Mouse (Mus musculus) spleen, adult 2 months (tissue): ENCODE data around the gene Prtg. TPM values are rescaled to one million over a fixed set of nuclear protein-coding genes. Genes with fewer than 3 reads are reported as not detected.

Source experiments
- DNase-seq, 2 experiments: peaks; one replicate each; pipeline versions ENCODE4 v3.0.0 to v3.0.0-alpha.2; 2012 to 2021; ENCODE audit warnings: low spot score in 2 of 2, low read depth in 1 of 2
- H3K27ac ChIP-seq: fragments of 200-500 bp; 2 replicates; pipeline ENCODE4 v1.5.1; 2012; ENCODE audit warnings: low read length, inconsistent platforms; ENCODE audit not compliant: insufficient read depth
- H3K27me3 ChIP-seq: fragments of 200-500 bp; 2 replicates; pipeline ENCODE4 v1.6.1; 2012; ENCODE audit warnings: mild to moderate bottlenecking, moderate library complexity, low read length, inconsistent platforms; ENCODE audit not compliant: control insufficient read depth, insufficient read depth
- H3K36me3 ChIP-seq: fragments of 200-500 bp; 2 replicates; pipeline ENCODE4 v1.6.1; 2012; ENCODE audit warnings: mild to moderate bottlenecking, low read length, inconsistent platforms; ENCODE audit not compliant: control insufficient read depth, insufficient read depth
- H3K4me1 ChIP-seq: fragments of 200-500 bp; 2 replicates; pipeline ENCODE4 v1.6.1; 2011; ENCODE audit warnings: inconsistent platforms; ENCODE audit not compliant: control insufficient read depth, insufficient read depth, insufficient read length
- H3K4me3 ChIP-seq: fragments of 200-500 bp; 2 replicates; pipeline ENCODE4 v1.5.1; 2011; ENCODE audit warnings: mild to moderate bottlenecking, inconsistent platforms; ENCODE audit not compliant: insufficient read depth, insufficient read length; ENCODE audit errors: extremely low read depth
- CTCF ChIP-seq: fragments of 200-500 bp; IDR thresholded peaks from 2 replicates; pipeline ENCODE4 v1.5.1; 2011; ENCODE audit warnings: mild to moderate bottlenecking, inconsistent platforms; ENCODE audit not compliant: insufficient read depth, insufficient read length, insufficient replicate concordance; ENCODE audit errors: extremely low read depth
- POLR2A ChIP-seq: fragments of 200-500 bp; IDR thresholded peaks from 2 replicates; pipeline ENCODE4 v1.6.1; 2011; ENCODE audit warnings: low read depth, low read length, inconsistent platforms
- WGBS: fragments of 180-500 bp; shearing (Covaris S2); methylation state at CpG from one replicate; pipeline ENCODE4 v1.1.7; 2018; 5-methylcytosine and 5-hydroxymethylcytosine counted together
- polyA plus RNA-seq: library from polyadenylated mRNA; depleted of rRNA; stranded (reverse); fragments of >200 nt; gene quantifications from 2 replicates; pipeline ENCODE4 v1.2.3, GENCODE M21; 2012

Gene Prtg
- polyA plus RNA-seq, 1 experiment = 0.14 TPM

DNA sequence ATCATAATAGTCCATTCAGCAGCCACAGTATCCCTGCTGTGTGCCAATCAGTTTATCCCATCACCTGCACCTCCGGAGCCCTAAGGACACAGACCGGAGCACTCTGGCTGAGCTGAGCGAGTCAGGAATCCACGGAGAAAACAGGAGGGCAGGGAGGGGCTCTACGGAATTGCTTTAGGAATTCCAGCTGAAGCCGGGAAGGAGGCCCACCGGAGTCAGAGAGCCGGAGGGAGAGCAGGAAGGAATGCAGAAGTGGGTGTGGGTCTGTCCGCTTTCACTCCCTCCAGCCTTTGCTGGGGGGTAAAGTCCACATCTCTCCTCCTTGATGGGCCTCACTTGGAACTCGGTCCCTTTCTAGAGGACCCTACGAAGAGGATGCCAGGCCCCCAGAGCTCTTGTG, 27.7 kb upstream of the Prtg start:
- TF ChIP-seq POLR2A (no peak), CTCF (no peak)
- Histone ChIP-seq H3K27me3 (no peaks in the 10 kb centered on the region), H3K4me1 (no peaks in the 10 kb centered on the region), H3K36me3 (no peaks in the 10 kb centered on the region), H3K27ac (no peak overlapping the region), H3K4me3 (no peak overlapping the region)
- no peak for DNase-seq
- 80% methylated on average over 11 of the region's 11 CpGs for WGBS

GRCm38 (mm10) chr9:72779733-72780132, 26.9 kb upstream of the Prtg start:
- no peaks in the 10 kb centered on the region for H3K4me1 ChIP-seq
- WGBS = 67% methylated on average over 4 of the region's 4 CpGs
- DNase-seq = no peak
- H3K36me3 ChIP-seq = no peaks in the 10 kb centered on the region
- no peak for TF ChIP-seq POLR2A
- TF ChIP-seq CTCF = no peak
- no peak overlapping the region for H3K27ac ChIP-seq
- no peaks in the 10 kb centered on the region for H3K27me3 ChIP-seq
- H3K4me3 ChIP-seq = no peak overlapping the region

DNA sequence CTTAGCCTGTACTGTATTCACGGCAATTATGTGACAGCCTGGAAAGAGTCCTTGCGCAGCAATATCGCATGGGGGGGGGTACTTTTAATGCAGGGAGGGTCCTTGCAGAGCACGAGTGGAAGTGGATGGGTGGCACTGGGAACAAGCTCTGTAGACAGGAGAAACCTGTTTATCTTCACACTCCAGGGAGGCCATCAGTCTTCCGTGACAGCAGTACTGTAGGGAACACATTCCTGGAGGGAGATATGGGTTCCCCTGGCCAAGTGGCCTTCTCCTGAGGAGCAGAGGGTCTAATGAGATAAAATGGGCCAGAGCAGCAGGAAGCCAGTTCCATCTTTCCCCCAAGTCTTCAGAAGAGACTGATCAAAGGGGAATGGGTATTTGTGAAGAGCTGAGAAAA, 26.0 kb upstream of the Prtg start:
- H3K27me3 ChIP-seq = no peaks in the 10 kb centered on the region
- H3K4me3 ChIP-seq = no peak overlapping the region
- H3K27ac ChIP-seq = no peak overlapping the region
- H3K36me3 ChIP-seq = no peaks in the 10 kb centered on the region
- no peaks in the 10 kb centered on the region for H3K4me1 ChIP-seq
- WGBS = 71% methylated on average over 5 of the region's 5 CpGs
- TF ChIP-seq POLR2A (no peak), CTCF (no peak)
- DNase-seq = no peak

DNA sequence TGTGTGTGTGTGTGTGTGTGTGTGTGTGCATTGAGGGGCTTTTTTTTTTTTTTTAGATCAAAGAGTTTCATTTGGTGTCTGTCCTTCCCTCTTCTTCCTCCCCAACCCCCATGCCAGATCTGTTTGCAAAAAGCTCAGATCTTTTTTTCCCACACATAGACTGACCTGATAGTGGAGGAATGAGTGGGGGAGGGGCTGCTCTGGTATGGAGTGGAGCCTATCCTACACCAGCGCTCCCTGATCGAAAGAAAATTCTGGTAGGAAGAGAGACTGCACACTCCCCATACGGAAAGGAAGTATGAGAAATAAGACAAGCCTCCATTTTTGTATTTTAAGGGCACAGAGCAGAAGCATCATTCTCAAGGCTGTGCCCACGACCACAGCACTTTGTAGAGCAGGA, 25.2 kb upstream of the Prtg start:
- DNase-seq = no peak
- Histone ChIP-seq H3K27ac (no peak overlapping the region), H3K27me3 (no peaks in the 10 kb centered on the region), H3K4me1 (no peaks in the 10 kb centered on the region), H3K36me3 (no peaks in the 10 kb centered on the region), H3K4me3 (no peak overlapping the region)
- 45% methylated on average over 4 of the region's 4 CpGs for WGBS
- no peak for TF ChIP-seq CTCF
- no peak for TF ChIP-seq POLR2A

- no peaks in the 10 kb centered on the region for H3K27me3 ChIP-seq
- no peaks in the 10 kb centered on the region for H3K4me1 ChIP-seq
- no peak for DNase-seq
- no peak overlapping the region for H3K4me3 ChIP-seq
- H3K36me3 ChIP-seq = no peaks in the 10 kb centered on the region
- H3K27ac ChIP-seq = no peak overlapping the region
- TF ChIP-seq POLR2A (no peak), CTCF (no peak)
- 73% methylated on average over 8 of the region's 8 CpGs for WGBS
Observed at GRCm38 (mm10) chr9:72782121-72782520, 24.6 kb upstream of the Prtg start.

GRCm38 (mm10) chr9:72787732-72788131, 18.9 kb upstream of the Prtg start:
- no peaks in the 10 kb centered on the region; the same call in 1 of the 2 replicates for H3K27me3 ChIP-seq
- WGBS = 90% methylated on average over 1 of the region's 1 CpGs
- H3K36me3 ChIP-seq = no peaks in the 10 kb centered on the region
- H3K4me3 ChIP-seq = no peak overlapping the region
- H3K27ac ChIP-seq = no peak overlapping the region
- no peak for TF ChIP-seq CTCF
- TF ChIP-seq POLR2A = no peak
- DNase-seq = no peak
- H3K4me1 ChIP-seq = 0 out of 2 replicates have a peak, but pooled peaks cover 2% of the 10 kb centered on the region

DNA sequence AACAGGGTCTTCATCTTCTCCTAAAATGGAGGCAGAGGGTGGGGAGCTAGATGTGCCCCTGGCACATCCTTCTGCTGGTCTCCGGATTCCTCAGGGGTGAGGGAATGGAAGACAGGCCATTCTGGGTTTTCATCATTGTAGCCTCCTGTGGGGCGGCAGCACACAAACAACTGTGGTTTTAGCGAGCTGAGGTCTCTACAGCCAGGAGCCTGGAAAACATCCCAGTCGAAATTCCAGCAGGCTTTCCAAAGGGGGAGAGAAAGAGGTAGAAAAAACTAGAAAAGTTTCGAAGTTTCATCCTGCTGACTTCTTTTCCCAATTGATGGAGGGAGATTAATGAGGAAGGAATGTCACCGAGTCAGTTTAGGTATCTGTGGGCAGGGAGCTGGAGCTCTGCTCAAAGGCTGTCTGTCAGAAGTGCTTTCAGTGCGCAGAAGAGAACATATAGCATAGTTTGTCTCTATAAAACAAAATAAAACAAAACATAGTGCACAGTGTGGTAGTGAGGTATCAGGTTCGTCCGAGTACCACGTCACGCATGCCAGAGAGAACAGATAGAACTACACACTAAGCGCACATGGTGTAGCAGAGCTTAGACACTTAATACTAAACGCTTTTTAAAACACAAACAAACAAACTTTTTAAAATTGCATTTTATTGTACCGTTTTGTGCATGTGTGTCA, 16.0 kb upstream of the Prtg start:
- Histone ChIP-seq H3K27ac (no peak overlapping the region), H3K4me3 (no peak overlapping the region), H3K36me3 (no peaks in the 10 kb centered on the region), H3K27me3 (no peaks in the 10 kb centered on the region; the same call in 1 of the 2 replicates), H3K4me1 (0 out of 2 replicates have a peak, but pooled peaks cover 2% of the 10 kb centered on the region)
- no peak for TF ChIP-seq POLR2A
- no peak for TF ChIP-seq CTCF
- DNase-seq = no peak
- 82% methylated on average over 14 of the region's 14 CpGs for WGBS
